Mouse (Mus musculus) olfactory bulb, adult 2 months (tissue): Measurements from ENCODE around the gene Hdac5. TPM values are rescaled to one million over a fixed set of nuclear protein-coding genes. Genes with fewer than 3 reads are reported as not detected.

Experiments used
- H3K27ac ChIP-seq: fragments of 200-500 bp; 2 replicates; pipeline ENCODE4 v1.5.1; 2012; ENCODE audit warnings: low read depth, low read length; ENCODE audit not compliant: insufficient read depth
- H3K4me1 ChIP-seq: fragments of 200-500 bp; 2 replicates; pipeline ENCODE4 v1.6.1; 2012; ENCODE audit warnings: low read length; ENCODE audit not compliant: control insufficient read depth, insufficient read depth
- H3K4me3 ChIP-seq: fragments of 200-500 bp; 2 replicates; pipeline ENCODE4 v1.5.1; 2012; ENCODE audit warnings: mild to moderate bottlenecking, low read depth, low read length, moderate library complexity; ENCODE audit not compliant: insufficient read depth
- CTCF ChIP-seq: fragments of 200-500 bp; IDR thresholded peaks from 2 replicates; pipeline ENCODE4 v1.5.1; 2012; ENCODE audit warnings: low read depth, mild to moderate bottlenecking, low read length, moderate library complexity; ENCODE audit not compliant: insufficient read depth
- POLR2A ChIP-seq: fragments of 200-500 bp; IDR thresholded peaks from 2 replicates; pipeline ENCODE4 v1.6.1; 2012; ENCODE audit warnings: mild to moderate bottlenecking, low read depth, low read length, moderate library complexity; ENCODE audit not compliant: insufficient read depth
- WGBS: fragments of 180-500 bp; shearing (Covaris S2); methylation state at CpG from one replicate; pipeline ENCODE4 v1.1.7; 2018; 5-methylcytosine and 5-hydroxymethylcytosine counted together
- polyA plus RNA-seq: library from polyadenylated mRNA; stranded (reverse); fragments of >200 nt; gene quantifications from 2 replicates; pipeline ENCODE4 v1.2.4, GENCODE M21; 2012; ENCODE audit warnings: low replicate concordance; ENCODE audit not compliant: missing spikeins, insufficient read depth, insufficient read length

Hdac5 gene
- polyA plus RNA-seq, 1 experiment: not detected

- Histone ChIP-seq H3K4me1 (peaks cover 4% of the 10 kb centered on the region), H3K4me3 (peak within 1 kb of the TSS; percentile 96), H3K27ac (peak within 1 kb of the TSS; percentile 78)
- TF ChIP-seq CTCF (no peak), POLR2A (0 out of 2 replicates have a peak, but pooled peaks have one; percentile 46)
- under 1% methylated on average over 37 of the region's 37 CpGs for WGBS
Observed at GRCm38 (mm10) chr11:102156039-102156785, 73.8 kb downstream of the Hdac5 start, which contains the start of gene Tmem101. Gene Tmem101 (minus strand): TSS chr11:102156404.

GRCm38 (mm10) chr11:102147213-102147989, 82.6 kb downstream of the Hdac5 start:
- Histone ChIP-seq H3K4me1 (peaks cover 29% of the 10 kb centered on the region), H3K27ac (no peak overlapping the region), H3K4me3 (no peak overlapping the region)
- 18% methylated on average over 34 of the region's 34 CpGs for WGBS
- TF ChIP-seq CTCF: no peak
- TF ChIP-seq POLR2A: no peak

GRCm38 (mm10) chr11:102146531-102146930, 83.4 kb downstream of the Hdac5 start:
- 14% methylated on average over 17 of the region's 17 CpGs for WGBS

GRCm38 (mm10) chr11:102146005-102146404, 84.0 kb downstream of the Hdac5 start:
- TF ChIP-seq POLR2A: no peak
- TF ChIP-seq CTCF: no peak
- peak overlapping the region; percentile 7; the same call in 1 of the 2 replicates for H3K4me3 ChIP-seq
- H3K27ac ChIP-seq: no peak overlapping the region
- peaks cover 29% of the 10 kb centered on the region for H3K4me1 ChIP-seq
- WGBS: 9% methylated on average over 16 of the region's 16 CpGs

More at GRCm38 (mm10) chr11:102146531-102146930, 83.4 kb downstream of the Hdac5 start:
- no peak overlapping the region for H3K4me3 ChIP-seq
- no peak overlapping the region for H3K27ac ChIP-seq
- TF ChIP-seq POLR2A (no peak), CTCF (no peak)
- peaks cover 29% of the 10 kb centered on the region for H3K4me1 ChIP-seq

GRCm38 (mm10) chr11:102145471-102146001, 84.4 kb downstream of the Hdac5 start, which contains the start of gene Nags:
Gene Nags (plus strand): TSS chr11:102145513.
- WGBS: 4% methylated on average over 50 of the region's 50 CpGs
- TF ChIP-seq POLR2A: no peak
- TF ChIP-seq CTCF: no peak
- H3K27ac ChIP-seq: no peak within 1 kb of the TSS
- H3K4me3 ChIP-seq: peak within 1 kb of the TSS; percentile 7
- H3K4me1 ChIP-seq: peaks cover 29% of the 10 kb centered on the region

- Histone ChIP-seq H3K4me3 (0 out of 2 replicates have a peak overlapping the region, but pooled peaks have one; percentile 7), H3K27ac (no peak overlapping the region), H3K4me1 (peaks cover 29% of the 10 kb centered on the region)
- 38% methylated on average over 13 of the region's 13 CpGs for WGBS
- no peak for TF ChIP-seq CTCF
- TF ChIP-seq POLR2A: no peak
Observed at GRCm38 (mm10) chr11:102144957-102145470, 85.0 kb downstream of the Hdac5 start.

Other genes starting within 250 kb of the Hdac5 start
- not detected in 2 replicates for gene Cfap97d1, start 245.9 kb downstream of the Hdac5 start, polyA plus RNA-seq
- gene Dusp3, start 243.2 kb downstream of the Hdac5 start, polyA plus RNA-seq: not detected in 2 replicates
- not detected in 2 replicates for gene Mpp3, start 201.7 kb downstream of the Hdac5 start, polyA plus RNA-seq
- not detected in 2 replicates for gene Cd300lg, start 188.7 kb downstream of the Hdac5 start, polyA plus RNA-seq
- not detected in 2 replicates for gene Mpp2, start 141.7 kb downstream of the Hdac5 start, polyA plus RNA-seq
- not detected in 2 replicates for gene Ppy, start 128.8 kb downstream of the Hdac5 start, polyA plus RNA-seq
- not detected in 2 replicates for gene Pyy, start 122.3 kb downstream of the Hdac5 start, polyA plus RNA-seq
- gene Nags, start 84.7 kb downstream of the Hdac5 start, polyA plus RNA-seq: not detected in 2 replicates
- gene Tmem101, start 73.8 kb downstream of the Hdac5 start, polyA plus RNA-seq: not detected in 2 replicates
- gene Lsm12, start 44.9 kb downstream of the Hdac5 start, polyA plus RNA-seq: not detected in 2 replicates
- gene G6pc3, start 40.5 kb downstream of the Hdac5 start, polyA plus RNA-seq: not detected in 2 replicates
- not detected in 2 replicates for gene BC030867, start 18.7 kb upstream of the Hdac5 start, polyA plus RNA-seq
- gene Asb16, start 38.6 kb upstream of the Hdac5 start, polyA plus RNA-seq: not detected in 2 replicates
- 472 TPM in 1 of 2 replicates, not detected in the other for gene Tmub2, start 54.8 kb upstream of the Hdac5 start, polyA plus RNA-seq
- not detected in 2 replicates for gene Atxn7l3, start 66.5 kb upstream of the Hdac5 start, polyA plus RNA-seq
- 213 TPM in 1 of 2 replicates, not detected in the other for gene Ubtf, start 89.6 kb upstream of the Hdac5 start, polyA plus RNA-seq
- gene Slc4a1, start 136.0 kb upstream of the Hdac5 start, polyA plus RNA-seq: not detected in 2 replicates
- not detected in 2 replicates for gene Rundc3a, start 163.2 kb upstream of the Hdac5 start, polyA plus RNA-seq
- not detected in 2 replicates for gene Slc25a39, start 177.8 kb upstream of the Hdac5 start, polyA plus RNA-seq
- gene Grn, start 200.1 kb upstream of the Hdac5 start, polyA plus RNA-seq: not detected in 2 replicates
- gene Fam171a2, start 217.5 kb upstream of the Hdac5 start, polyA plus RNA-seq: not detected in 2 replicates
- gene Itga2b, start 240.0 kb upstream of the Hdac5 start, polyA plus RNA-seq: not detected in 2 replicates